Mouse (Mus musculus): ENCODE measurements around the gene Olfr159. TPM values are rescaled to one million over a fixed set of nuclear protein-coding genes. Genes with fewer than 3 reads are reported as not detected.
"Not testable (repeated sequence)": the region's sequence is repeated elsewhere in the genome, so short reads cannot be mapped to it uniquely, and the experiment has no call there.

The Olfr159 gene
- polyA plus RNA-seq (2015; fragmentation: Nextera tagmentation; extraction: Ambion mirVana) = not detected in 2 replicates

DNA sequence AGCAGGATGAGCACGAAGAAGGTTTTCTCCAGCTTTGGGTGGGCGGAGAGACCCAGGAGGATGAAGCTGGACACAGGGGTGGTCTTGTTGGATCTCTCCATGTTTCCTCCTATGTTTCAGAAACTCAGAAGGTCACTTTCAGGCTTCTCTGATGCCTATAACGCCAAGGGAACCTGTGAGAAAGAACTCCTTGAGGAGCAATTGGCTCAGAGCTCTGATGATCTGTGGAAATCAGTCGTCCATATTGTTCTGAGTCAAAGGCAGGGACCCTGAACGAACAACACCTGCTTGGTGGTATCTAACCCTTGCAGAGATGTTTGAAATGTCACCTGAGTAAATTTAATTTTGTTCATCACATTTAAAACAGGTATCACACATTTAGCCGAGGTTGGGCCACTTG is at the start of gene Olfr159:
TSS of gene Olfr159 (minus strand) at position 101 of the 400 bp plus-strand sequence.
- Histone ChIP-seq H3K27ac (no peak within 1 kb of the TSS), H3K9ac (ENCODE audit: low read depth, low read length) (no peak within 1 kb of the TSS), H3K4me2 (ENCODE audit: low read length) (no peak within 1 kb of the TSS), H3K4me1 (replicated peaks; ENCODE audit: insufficient read depth, low read length) (no peaks in the 10 kb centered on the region), H3K9me3 (replicated peaks; ENCODE audit: low read length) (no peaks in the 10 kb centered on the region), H3K36me3 (ENCODE audit: insufficient read depth, low read length) (no peaks in the 10 kb centered on the region), H3K27me3 (ENCODE audit: insufficient read depth, low read length) (no peaks in the 10 kb centered on the region), H3K4me3 (replicated peaks; ENCODE audit: low read depth, low read length) (no peak within 1 kb of the TSS)
- no peak for DNase-seq (ENCODE audit: low spot score)
- ATAC-seq (replicated peaks; ENCODE audit: low FRiP score, low read depth) = no peak
- TF ChIP-seq CTCF (IDR thresholded peaks at IDR 0.05; ENCODE audit: low read depth) = no peak
- 77% methylated on average over 6 of the region's 6 CpGs for WGBS

DNA sequence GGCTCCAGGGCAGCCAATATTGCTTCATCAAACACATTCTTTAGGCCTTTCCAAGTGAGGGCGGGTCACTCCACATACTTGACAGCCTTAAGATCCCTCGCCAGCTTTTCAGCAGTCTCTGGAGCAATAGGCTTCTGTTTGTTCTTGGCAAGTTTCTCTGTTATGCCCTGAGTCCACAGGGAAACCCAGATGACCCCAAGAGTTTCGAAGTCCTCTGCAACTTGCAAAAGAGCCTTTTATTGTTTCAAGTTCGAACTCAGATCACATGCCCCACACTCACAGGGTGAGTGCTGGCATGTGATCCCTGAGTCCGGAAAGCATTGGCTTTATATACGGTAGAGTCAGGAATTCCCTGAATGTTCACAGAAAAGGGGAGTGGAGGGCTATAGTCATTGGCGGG is 28.1 kb upstream of the Olfr159 start:
- DNase-seq (ENCODE audit: low spot score) = no peak

DNA sequence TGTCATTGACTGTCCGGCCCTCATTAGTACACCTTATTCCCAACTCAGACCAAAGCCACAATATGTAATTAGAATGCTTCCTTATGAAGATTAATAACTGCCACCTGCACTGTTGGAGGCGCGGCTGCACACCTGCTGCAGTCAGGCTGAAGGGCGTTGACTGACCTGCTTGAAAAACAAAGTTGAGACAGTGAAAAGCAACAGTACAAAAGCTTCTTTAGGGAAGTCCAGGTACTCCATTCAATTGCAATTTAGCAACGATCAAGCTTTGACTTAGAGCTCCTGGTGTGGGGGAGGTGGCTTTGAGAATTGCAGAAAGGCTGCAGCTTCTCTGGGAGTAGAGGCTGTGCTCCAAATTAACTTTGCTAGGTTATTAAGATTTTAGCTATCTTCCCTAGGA is 25.0 kb upstream of the Olfr159 start:
- H3K9me3 ChIP-seq (replicated peaks; ENCODE audit: low read length); DNase-seq (ENCODE audit: low spot score); H3K4me1 ChIP-seq (replicated peaks; ENCODE audit: insufficient read depth, low read length); ATAC-seq (replicated peaks; ENCODE audit: low FRiP score, low read depth); H3K9ac ChIP-seq (ENCODE audit: low read depth, low read length); H3K27me3 ChIP-seq (ENCODE audit: insufficient read depth, low read length); H3K4me3 ChIP-seq (replicated peaks; ENCODE audit: low read depth, low read length); H3K4me2 ChIP-seq (ENCODE audit: low read length); H3K36me3 ChIP-seq (ENCODE audit: insufficient read depth, low read length); H3K27ac ChIP-seq: not testable (repeated sequence)
- WGBS = 84% methylated on average over 5 of the region's 5 CpGs

More for the DNA sequence above, 28.1 kb upstream of the Olfr159 start:
- H3K4me2 ChIP-seq (ENCODE audit: low read length) = no peak overlapping the region
- H3K4me3 ChIP-seq (replicated peaks; ENCODE audit: low read depth, low read length) = no peak overlapping the region
- H3K36me3 ChIP-seq (ENCODE audit: insufficient read depth, low read length) = no peaks in the 10 kb centered on the region
- 64% methylated on average over 7 of the region's 7 CpGs for WGBS
- no peaks in the 10 kb centered on the region for H3K4me1 ChIP-seq (replicated peaks; ENCODE audit: insufficient read depth, low read length)
- H3K9me3 ChIP-seq (replicated peaks; ENCODE audit: low read length) = no peaks in the 10 kb centered on the region; the same call in 1 of the 2 replicates
- no peak for TF ChIP-seq CTCF (IDR thresholded peaks at IDR 0.05; ENCODE audit: low read depth)
- no peak overlapping the region for H3K27ac ChIP-seq
- no peak overlapping the region for H3K9ac ChIP-seq (ENCODE audit: low read depth, low read length)
- no peaks in the 10 kb centered on the region for H3K27me3 ChIP-seq (ENCODE audit: insufficient read depth, low read length)
- no peak for ATAC-seq (replicated peaks; ENCODE audit: low FRiP score, low read depth)

DNA sequence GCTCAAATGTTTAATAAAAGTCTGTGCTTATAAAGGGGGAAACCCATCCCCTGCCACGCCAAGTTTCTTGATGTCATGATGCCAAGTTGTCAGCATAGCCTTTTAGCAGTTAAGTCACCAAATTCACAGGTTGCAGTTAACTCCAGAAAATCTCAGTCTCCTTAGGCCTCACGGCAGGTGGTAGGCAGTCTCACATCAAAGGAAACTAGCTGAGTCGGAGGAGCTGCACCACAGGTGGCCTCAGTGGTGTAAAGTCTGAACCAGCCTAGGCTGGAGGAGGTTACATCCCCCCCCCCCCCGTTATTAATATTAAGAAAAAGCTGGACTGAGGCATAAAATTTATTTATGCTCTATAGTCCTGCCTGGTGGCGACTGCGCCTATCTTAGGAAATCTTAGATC is 24.5 kb upstream of the Olfr159 start:
- Histone ChIP-seq H3K4me1 (replicated peaks; ENCODE audit: insufficient read depth, low read length) (no peaks in the 10 kb centered on the region), H3K36me3 (ENCODE audit: insufficient read depth, low read length) (no peaks in the 10 kb centered on the region), H3K9me3 (replicated peaks; ENCODE audit: low read length) (no peaks in the 10 kb centered on the region), H3K9ac (ENCODE audit: low read depth, low read length) (no peak overlapping the region), H3K27me3 (ENCODE audit: insufficient read depth, low read length) (no peaks in the 10 kb centered on the region), H3K4me2 (ENCODE audit: low read length) (no peak overlapping the region), H3K4me3 (replicated peaks; ENCODE audit: low read depth, low read length) (no peak overlapping the region), H3K27ac (no peak overlapping the region)
- ATAC-seq (replicated peaks; ENCODE audit: low FRiP score, low read depth) = no peak
- no peak for DNase-seq (ENCODE audit: low spot score)
- WGBS = 76% methylated on average over 6 of the region's 6 CpGs
- TF ChIP-seq CTCF (IDR thresholded peaks at IDR 0.05; ENCODE audit: low read depth) = no peak

DNA sequence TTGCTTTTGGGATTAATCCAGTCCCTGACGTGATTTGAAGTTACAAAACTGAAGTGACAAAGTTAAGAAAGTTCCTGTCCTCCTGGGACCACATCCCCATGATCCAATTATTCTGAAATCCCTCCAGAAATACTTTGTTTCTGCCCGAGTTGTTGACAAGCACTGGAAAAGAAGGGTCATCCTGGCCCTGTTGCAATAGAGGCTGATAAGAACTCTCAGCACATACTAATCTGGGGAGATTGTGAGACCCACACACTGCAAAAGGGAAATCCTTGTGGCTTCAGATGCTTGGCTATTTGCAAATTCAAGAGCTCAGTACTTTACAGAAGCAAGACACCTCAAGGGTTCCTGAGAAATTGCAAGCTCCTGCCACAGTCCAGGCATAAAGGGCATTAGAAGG is 1.5 kb upstream of the Olfr159 start:
- Histone ChIP-seq H3K4me1 (replicated peaks; ENCODE audit: insufficient read depth, low read length) (no peaks in the 10 kb centered on the region), H3K4me3 (replicated peaks; ENCODE audit: low read depth, low read length) (no peak overlapping the region), H3K9ac (ENCODE audit: low read depth, low read length) (no peak overlapping the region), H3K36me3 (ENCODE audit: insufficient read depth, low read length) (no peaks in the 10 kb centered on the region), H3K27me3 (ENCODE audit: insufficient read depth, low read length) (no peaks in the 10 kb centered on the region), H3K9me3 (replicated peaks; ENCODE audit: low read length) (no peaks in the 10 kb centered on the region), H3K4me2 (ENCODE audit: low read length) (no peak overlapping the region), H3K27ac (no peak overlapping the region)
- 58% methylated on average over 2 of the region's 2 CpGs for WGBS
- ATAC-seq (replicated peaks; ENCODE audit: low FRiP score, low read depth) = no peak
- no peak for TF ChIP-seq CTCF (IDR thresholded peaks at IDR 0.05; ENCODE audit: low read depth)
- DNase-seq (ENCODE audit: low spot score) = no peak

DNA sequence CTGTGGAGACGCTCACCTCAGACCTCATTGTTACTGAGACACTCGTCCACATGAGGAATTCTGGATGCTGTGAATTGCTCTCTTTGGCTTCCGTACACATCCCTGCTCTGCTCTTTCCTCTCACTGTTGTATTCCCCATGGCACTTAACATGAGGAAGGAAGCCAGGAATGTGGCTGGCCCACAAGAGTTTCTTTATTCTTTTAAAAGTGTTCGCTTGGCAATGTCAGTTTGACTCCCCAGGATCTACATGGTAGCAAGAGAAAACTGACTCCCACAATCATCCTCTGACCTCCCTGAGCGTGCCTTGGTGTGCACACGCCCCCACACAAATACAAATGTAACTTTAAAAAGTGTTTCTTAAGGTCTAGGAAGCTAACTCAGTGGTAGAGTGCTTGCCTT is 817 bp upstream of the Olfr159 start:
- Histone ChIP-seq H3K36me3 (ENCODE audit: insufficient read depth, low read length) (no peaks in the 10 kb centered on the region), H3K9me3 (replicated peaks; ENCODE audit: low read length) (no peaks in the 10 kb centered on the region), H3K27me3 (ENCODE audit: insufficient read depth, low read length) (no peaks in the 10 kb centered on the region), H3K27ac (no peak overlapping the region), H3K4me1 (replicated peaks; ENCODE audit: insufficient read depth, low read length) (no peaks in the 10 kb centered on the region), H3K9ac (ENCODE audit: low read depth, low read length) (no peak overlapping the region), H3K4me2 (ENCODE audit: low read length) (no peak overlapping the region), H3K4me3 (replicated peaks; ENCODE audit: low read depth, low read length) (no peak overlapping the region)
- DNase-seq (ENCODE audit: low spot score) (no peak), ATAC-seq (replicated peaks; ENCODE audit: low FRiP score, low read depth) (no peak)
- TF ChIP-seq CTCF (IDR thresholded peaks at IDR 0.05; ENCODE audit: low read depth) = no peak
- WGBS = 30% methylated on average over 6 of the region's 6 CpGs

DNA sequence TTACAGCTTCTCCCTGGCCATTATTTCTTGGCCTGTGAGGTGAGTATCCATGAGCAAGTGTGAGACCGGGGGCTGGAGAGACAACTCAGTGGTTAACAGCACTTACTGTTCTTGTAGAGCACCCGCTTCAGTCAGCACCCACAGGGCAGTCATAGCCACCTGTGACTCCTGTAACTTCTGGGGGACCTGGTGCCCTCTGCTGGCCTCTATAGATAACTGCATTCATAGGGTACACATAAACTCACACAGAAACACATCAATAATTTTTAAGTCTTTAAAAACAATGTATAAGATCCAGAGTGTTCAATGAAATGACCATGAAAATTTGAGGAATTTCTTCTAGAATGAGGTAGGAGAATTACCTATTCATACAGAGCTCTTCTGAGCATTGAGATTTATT is 1.4 kb downstream of the Olfr159 start:
- Histone ChIP-seq H3K9ac (ENCODE audit: low read depth, low read length) (no peak overlapping the region), H3K27me3 (ENCODE audit: insufficient read depth, low read length) (no peaks in the 10 kb centered on the region), H3K9me3 (replicated peaks; ENCODE audit: low read length) (no peaks in the 10 kb centered on the region), H3K4me3 (replicated peaks; ENCODE audit: low read depth, low read length) (no peak overlapping the region), H3K27ac (no peak overlapping the region), H3K4me2 (ENCODE audit: low read length) (no peak overlapping the region), H3K4me1 (replicated peaks; ENCODE audit: insufficient read depth, low read length) (no peaks in the 10 kb centered on the region), H3K36me3 (ENCODE audit: insufficient read depth, low read length) (no peaks in the 10 kb centered on the region)
- TF ChIP-seq CTCF (IDR thresholded peaks at IDR 0.05; ENCODE audit: low read depth) = peak; percentile 17; the same call in 1 of the 2 replicates
- ATAC-seq (replicated peaks; ENCODE audit: low FRiP score, low read depth) (no peak), DNase-seq (ENCODE audit: low spot score) (no peak)
- 97% methylated on average over 2 of the region's 2 CpGs for WGBS
